Mouse (Mus musculus): Measurements from ENCODE around the gene Car11.

Car11 gene

DNA sequence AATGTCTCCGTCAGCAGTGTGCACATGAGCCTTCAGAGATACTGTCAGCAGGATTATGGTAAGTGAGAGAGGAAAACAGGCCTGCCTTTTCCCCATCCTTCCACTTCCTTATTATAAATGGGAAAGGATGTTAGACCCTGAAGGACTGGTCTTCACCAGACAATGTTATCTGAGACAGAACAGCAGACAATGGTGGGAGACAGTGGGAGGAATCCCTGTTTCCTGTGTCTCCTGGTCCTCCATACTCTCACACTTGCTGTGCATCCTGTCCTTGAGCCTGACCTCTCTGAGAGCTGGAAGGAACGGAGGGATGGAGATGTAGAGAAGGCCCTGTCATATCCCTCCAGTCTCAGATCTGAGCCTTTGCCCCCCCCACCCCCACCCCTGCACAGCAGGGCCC, 7.3 kb upstream of the Car11 start:
- no peak for DNase-seq

DNA sequence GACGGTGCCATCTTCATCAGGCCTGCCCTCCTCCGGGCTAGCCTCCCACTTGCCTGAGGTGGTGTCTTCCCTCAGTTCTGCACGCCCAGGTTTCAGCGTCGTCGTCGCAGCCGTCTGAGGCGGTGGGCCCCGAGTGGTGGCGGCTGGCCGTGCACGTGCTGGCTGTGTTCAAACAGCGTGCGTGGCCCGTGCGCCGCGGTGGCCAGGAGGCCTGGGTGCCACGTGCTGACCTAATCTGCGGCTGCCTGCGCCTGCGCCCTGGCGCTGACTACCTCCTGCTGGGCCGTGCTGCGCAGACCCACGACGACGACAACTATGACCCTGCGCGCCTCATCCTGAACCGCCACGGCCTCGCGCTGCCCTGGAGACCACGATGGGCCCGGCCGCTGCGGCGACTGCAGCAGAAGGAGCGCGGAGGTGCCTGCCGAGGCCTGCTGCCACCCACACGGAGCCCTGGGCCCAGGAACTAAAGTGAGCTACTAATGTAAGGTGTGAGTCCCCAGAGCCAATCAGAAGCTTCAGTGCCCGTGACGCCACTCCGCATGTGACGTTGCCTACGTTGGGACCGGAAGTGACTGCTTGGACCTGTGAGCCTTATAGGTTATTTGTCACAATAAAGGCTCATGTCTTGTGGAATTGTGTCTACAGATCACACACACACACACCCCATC, 5.6 kb upstream of the Car11 start, which contains the start of gene Sec1:
TSS of gene Sec1 (minus strand) at position 482 of the 671 bp plus-strand sequence.
- no peak for DNase-seq

DNA sequence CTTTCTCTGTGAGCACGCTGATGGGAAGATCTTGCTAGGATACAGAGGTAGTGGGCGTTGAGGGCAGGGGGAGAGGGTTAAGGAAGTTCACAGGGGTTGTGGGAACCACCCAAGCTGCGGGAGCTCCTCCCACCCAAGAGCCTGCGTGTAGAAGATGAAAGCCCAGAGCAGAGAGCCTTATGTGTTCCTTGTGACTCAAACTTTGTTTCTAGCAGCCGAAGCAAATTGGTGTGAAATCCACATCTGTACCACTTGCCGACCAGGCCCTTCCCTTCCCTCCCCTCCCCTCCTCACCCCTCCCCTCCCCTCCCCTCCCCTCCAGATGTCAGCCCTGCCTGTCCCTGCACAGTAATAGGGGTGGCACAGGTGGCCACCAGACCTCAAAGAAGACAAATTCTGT, 4.5 kb upstream of the Car11 start:
- peak in 1 of 2 experiments; percentile 41 for DNase-seq

DNA sequence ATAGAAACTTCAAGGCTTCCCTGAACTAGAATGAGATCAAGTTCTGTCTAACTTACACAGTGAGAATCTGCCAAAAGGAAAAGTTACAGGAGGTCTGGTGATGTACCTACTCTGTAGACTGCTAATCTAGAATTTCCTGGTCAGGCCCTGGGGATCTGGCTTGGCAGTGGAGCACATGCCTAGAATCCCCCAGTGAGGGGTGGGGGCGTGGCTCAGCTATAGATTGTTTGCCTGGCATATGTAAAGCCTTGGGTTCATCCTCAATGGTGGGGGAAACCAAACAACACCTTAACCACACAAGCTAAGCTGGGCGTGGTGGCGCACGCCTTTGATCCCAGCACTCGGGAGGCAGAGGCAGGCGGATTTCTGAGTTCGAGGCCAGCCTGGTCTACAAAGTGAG, 1.7 kb upstream of the Car11 start:
- DNase-seq, result no peak

DNA sequence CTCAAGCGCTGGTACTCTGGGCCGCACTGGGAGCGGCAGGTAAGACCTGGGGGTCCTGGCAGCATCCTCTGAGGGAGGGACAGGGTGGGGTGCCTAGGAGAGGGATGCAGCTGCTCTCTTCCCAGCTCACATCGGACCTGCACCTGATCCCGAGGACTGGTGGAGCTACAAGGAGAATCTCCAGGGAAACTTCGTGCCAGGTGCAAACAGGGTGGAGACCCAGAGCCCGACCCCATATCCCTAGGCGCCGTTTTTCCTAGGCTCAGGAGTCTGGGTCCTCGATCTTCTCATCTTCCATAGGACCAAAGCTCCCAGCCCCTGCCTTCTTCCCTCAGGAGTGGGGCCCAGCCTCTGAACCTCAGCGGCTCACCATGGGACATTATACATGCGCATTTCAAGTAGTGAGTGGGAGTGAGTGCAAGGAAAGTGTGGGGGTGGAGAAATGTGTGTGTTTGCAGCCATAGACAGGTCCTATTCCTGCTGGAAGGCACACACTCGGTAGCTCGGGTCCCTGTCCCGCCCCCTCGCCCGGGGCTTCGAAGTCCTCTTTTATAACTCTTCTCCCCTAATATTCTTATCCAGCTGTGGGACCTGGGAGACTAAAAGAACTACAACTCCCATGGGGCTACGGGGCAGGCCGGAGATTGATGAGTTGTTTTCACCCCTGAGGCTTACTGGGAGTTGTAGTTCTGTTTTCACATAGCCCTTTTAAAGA, 815 bp downstream of the Car11 start:
- peak; percentile 46 to 61 for DNase-seq

DNA sequence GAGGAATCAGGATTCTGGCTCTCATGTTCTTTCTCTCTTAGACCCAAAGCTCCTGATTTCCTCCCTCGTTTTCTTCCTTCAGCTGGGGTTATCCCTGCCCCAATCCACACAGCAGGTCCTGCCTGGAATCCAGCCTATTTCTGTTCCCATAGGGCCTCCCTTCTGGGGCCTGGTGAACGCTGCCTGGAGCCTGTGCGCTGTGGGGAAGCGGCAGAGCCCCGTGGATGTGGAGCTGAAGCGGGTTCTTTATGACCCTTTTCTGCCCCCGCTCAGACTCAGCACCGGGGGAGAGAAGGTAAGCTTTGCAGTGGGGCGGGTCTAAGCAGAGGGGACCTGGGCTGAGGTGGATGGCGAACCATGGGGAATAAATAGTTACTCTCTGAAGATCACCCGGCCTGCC, 1.4 kb downstream of the Car11 start:
- DNase-seq, result no peak

DNA sequence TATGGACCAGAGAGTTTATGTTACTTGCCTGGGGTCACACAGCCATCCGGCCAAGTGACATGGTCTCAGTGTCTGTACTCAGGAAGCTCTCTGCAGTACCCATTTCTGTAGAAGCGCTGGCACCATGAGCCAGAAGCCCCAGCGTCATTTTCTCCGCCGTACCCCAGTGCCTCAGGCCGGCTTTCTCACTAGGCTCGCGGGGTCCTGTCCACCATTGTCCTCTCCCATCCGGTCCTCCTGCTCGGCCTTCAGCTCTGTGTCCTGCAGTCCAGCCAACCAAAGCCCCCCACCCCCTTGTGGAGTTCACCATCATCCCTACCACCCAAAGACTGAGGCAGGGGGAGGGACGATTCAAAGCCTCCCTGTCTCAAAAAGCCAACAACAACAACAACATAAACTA, 2.0 kb downstream of the Car11 start:
- no peak for DNase-seq

DNA sequence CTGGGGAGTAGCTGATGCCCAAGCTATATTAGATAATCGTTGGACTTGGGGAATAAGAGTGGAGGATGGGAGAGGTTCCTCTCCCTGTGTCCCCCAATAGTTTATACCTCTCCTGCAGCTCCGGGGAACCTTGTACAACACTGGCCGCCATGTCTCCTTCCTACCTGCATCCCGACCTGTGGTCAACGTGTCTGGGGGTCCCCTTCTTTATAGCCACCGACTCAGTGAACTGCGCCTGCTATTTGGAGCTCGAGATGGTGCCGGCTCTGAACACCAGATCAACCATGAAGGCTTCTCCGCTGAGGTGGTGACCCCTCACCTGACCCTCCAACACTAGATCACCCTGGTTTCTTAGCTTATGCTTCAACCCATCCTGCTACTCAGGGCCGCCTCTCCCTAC, 2.7 kb downstream of the Car11 start:
- DNase-seq, result no peak

DNA sequence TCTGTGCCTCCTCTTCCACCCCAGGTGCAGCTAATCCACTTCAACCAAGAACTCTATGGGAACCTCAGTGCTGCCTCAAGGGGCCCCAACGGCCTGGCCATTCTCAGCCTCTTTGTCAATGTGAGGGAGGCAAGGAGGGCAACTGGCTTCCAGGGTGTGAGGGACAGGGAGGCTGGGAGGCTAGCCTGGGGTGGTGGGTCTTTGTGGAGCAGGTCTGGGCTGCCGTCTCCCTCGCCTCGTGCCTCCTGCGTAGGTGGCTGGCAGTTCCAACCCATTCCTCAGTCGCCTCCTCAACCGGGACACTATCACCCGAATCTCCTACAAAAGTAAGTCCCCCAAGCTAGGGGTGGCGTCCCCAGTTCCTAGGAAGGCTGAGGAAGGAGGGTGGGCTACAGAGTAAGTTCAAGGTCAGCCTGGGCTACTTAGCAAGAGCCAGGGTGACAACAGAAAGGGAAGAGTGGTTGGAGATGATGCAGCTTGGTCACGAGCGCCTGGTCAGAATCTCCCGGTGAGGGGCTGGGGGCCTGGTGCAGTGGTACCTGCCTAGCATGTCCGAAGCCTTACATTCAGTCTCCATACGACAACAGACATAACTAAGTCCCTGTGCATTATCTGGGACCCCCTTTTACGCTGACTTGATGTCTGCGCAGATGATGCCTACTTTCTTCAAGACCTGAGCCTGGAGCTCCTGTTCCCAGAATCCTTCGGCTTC, 3.3 kb downstream of the Car11 start:
- no peak for DNase-seq

DNA sequence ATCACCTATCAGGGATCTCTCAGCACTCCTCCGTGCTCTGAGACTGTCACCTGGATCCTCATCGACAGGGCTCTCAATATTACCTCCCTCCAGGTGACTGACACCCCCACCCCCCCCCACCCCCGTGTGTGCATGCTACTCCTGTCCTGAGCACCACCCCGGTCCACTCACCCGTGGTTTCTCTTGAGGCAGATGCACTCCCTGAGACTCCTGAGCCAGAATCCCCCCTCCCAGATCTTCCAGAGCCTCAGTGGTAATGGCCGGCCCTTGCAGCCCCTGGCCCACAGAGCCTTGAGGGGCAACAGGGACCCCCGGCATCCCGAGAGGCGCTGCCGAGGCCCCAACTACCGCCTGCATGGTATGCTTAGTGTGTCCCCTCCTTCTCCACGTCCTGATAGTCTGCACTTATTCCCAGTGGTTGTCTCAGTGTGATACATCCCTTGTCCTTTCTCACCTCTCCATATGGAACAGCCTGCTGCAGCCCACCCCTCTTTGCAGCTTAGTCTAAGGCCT, 3.9 kb downstream of the Car11 start:
- no peak for DNase-seq

DNA sequence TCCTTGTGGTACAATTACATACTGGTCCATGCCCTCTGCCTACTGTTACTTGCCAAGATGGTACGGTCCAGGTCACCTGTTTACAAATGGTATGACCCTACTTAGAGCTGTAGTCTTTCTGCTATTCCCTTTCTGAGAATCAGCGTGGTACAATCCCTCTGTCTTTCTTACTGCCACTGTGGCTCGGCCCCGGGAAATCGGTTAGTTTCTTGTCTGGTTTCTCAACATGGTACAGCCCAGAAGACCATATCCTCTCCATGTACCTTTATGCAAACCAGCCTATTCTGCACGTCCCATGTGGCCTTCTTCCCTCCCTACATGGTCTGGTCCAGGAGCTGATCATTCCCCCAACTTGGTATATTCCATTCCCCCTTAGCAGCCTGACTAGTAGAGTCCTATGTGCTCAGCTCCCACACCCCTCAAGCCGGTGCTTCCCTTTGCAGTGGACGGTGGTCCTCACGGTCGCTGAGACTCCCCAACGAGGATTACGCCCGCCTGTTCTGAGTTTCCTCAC, 4.5 kb downstream of the Car11 start:
- DNase-seq, result peak in 1 of 2 experiments; percentile 32

DNA sequence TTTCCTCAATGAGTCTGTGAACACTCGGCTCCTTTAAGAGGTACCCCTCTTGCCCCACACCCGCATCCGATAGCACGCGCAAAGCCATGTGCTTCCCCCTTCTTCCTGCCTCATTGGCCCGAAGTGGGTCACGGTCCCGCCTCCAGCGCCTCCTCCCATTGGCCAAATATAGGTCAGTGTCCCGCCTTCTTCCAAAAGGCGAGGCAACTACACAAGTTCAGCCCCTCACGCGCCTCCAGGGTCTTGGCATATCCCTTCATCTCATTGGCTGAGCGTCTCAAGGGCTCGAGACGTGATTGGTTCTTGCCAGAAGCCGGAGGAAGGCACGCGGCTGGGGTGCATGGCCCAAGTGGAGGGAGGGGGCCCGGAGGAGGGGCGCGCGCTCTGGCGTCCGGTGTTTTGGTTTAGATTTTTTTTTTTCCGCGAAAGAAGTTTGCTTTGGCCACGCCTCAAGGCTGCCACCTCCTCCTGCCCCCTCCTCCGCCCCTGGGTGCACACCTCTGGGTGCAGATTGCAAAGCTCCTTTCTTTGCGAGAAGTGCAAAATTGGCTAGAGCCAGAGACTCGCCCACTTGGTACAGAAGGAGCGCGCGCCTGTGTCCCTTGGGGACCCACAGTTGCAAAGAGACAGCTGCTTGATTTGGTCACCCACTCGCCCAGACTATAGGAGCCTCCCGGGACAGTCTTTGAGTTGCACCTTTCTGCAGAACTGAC, 5.2 kb downstream of the Car11 start, which contains the start of gene Dbp:
TSS of gene Dbp (plus strand) at position 359 of the 713 bp plus-strand sequence.
- DNase-seq, result peak; percentile 99 to 100

DNA sequence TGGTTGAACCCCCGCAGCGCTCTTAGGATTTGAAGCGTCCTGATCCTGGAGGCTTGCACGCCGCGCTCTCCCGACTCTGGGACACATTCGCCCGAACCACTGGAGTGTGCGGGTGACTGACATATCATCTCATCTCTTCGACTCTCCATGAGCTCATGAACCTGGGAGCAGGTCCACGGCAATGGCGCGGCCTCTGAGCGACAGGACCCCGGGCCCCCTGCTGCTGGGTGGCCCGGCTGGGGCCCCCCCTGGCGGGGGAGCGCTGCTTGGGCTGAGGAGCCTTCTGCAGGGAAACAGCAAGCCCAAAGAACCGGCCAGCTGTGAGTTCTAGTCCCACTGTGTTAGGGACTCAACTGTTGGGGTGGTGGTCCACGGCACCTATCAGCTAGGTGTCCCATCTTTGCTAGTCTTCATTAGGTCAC, 5.8 kb downstream of the Car11 start:
- DNase-seq, result peak in 1 of 2 experiments; percentile 42

DNA sequence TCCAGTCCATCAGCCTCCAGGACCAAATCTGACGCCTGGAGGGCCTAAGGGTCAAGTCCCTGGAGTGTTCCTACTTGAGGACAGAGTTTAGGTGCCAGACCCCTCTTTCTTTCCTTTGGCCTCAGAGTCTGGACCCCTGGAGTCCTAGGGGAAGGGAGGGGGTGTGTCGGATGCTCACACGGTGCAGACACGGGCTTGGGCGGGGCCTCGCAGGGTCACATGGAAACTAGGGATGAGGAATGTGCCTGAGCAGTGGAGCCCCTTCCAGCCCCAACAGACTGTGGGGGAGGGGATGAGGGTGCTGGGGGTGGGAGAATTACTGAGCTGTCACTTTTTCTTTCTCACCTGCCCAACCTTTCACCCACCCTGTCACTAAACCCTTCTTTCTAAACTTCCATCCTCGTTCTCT, 6.2 kb downstream of the Car11 start:
- DNase-seq, result peak; percentile 56 to 70

DNA sequence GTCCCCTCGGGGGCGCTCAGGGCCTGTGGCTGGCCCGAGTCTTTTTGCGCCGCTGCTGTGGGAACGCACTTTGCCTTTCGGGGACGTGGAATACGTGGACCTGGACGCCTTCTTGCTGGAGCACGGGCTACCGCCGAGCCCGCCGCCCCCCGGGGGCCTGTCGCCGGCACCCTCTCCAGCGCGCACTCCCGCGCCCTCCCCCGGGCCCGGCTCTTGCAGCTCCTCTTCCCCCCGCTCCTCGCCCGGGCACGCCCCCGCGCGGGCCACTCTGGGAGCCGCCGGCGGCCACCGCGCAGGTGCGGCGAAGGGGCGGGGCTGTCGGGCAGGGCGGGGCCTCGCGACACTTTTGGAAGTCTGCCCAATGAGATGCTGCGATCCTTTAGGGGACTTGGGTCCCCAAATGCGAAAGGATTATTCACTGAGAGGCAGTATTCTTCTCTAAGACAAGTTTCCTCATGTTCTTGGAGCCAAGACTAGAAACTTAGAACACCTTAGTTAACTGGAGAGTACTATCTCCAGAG, 7.1 kb downstream of the Car11 start:
- peak; percentile 83 to 86 for DNase-seq

DNA sequence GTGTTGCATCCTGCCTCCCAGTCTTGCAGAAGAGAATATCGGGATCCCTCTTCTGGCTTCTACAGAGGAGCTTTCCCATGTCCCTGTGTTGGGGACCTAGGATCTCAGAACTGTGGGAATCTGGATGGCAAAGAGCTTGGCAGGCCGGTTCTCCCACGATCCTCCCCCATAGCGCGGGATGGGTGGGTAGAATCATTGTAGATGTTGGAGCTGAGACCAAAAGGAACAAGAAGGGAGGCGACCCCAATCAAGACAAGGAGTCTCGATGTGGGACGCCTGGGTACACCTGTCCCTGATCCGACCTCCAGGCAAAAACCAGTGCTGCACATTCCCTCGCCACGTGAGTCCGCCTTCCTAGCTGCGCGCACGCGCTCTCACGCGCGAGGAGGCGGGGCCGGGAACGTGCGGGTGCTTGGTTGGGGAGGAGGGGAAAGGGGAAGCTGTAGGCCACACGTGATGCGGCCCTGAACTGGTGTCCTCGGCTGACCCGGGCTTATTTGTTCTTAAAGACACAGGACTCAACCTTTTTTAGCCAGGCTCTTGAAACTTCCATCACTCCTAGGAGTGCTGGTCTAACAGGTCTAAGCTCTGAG, 7.8 kb downstream of the Car11 start:
- peak; percentile 86 to 92 for DNase-seq

DNA sequence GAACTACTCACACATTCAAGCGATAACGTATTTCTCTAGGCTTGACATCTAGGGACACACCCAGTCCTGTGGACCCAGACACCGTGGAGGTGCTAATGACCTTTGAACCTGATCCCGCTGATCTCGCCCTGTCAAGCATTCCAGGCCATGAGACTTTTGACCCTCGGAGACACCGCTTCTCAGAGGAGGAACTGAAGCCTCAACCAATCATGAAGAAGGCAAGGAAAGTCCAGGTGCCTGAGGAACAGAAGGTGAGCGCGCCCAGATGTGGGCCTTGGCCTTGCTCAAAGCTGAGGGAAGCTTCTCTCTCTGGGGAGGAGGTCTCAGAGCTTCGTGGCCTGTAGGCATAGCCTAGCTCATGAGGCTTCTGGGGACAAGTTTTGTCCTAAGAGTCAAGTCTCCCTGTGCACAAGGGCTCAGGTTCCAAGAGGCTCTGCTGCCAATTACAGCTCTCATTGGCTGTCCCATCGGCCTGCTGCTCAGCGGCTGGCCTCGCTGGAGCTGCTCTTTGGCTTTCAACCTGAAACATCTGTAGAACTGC, 8.6 kb downstream of the Car11 start:
- no peak for DNase-seq

DNA sequence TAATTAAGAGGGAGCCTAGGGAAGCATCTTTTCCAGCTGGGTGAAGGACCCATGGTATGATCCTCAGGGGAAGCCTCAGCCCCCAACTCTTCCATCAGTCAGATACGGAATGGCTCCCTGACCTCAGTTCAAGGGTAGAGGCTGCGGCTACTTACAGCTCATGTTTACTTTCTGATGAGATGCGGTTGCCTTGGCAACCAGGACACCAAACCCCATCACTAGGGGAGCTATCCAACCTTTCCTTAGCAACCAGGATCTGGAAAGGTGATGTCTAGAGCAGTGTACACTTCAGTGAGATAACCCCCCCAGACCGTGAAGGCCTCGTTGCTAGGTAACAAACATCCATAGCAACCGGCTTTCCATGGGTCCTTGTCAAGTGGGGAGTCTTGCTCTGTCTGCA, 9.4 kb downstream of the Car11 start:
- peak in 1 of 2 experiments; percentile 14 for DNase-seq

DNA sequence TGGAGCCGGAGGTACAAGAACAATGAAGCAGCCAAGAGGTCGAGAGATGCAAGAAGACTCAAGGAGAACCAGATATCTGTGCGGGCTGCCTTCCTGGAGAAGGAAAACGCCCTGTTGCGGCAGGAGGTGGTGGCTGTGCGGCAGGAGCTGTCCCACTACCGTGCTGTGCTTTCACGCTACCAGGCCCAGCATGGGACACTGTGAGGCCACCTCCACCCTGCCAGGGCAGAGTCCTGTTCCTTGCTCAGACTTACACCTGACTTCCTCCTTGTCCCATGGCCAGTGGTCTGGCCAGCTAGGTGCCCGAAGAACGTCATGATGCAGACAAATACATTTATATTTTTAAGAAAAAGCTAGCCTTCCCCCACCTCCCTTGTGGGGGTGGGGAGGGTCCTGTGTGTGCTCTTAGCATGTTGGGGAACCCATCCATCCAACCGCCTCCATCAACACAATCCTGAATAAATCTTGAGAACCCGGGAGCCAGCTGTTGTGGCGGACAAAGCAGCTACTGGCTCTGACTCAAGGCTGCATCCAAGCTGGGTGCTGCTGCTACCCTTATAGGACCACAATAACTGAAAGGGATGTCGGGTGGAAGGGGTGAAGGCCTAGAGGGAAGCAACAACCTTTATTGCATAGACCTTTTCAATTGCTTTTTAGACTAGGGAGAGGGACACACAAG, 10.2 kb downstream of the Car11 start:
- no peak for DNase-seq

DNA sequence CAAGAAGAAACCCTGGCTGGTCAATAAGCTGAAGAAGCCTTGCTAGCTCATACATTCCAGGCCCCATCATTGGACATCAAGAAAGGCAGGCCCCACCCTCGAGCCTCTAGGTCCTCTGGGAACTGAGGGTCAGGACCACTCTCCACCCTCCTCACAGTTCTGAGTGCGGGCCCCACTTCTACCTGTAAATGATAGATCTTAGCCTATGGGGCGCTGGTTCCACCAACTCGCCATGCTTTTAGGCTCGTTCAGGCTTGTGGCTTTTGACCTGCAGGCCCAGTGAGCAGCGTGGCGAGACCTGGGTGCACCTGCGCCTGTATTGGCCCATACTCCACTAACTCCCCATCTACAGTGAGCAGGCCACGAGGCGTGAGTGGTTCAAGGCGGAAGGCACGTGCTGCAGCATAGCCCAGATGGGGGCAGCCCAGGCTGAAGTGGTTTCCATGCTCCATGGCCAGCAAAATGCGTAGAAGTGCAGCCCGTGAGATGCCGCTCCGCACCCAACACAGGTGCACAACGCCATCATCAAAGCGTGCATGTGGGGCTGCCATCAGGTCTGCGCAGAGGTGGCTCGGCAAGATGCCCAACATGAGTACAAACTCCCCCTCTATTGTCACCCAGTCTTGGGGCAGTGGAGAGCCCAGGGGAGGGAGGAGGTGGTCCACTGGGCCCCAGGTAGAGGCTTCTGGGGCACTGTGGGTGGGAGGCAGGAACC, 11.0 kb downstream of the Car11 start:
- DNase-seq, result no peak

Measured in thymus, adult 18-20 months (tissue).